Mouse (Mus musculus): ENCODE data around the gene Gm14401.
"Not testable (repeated sequence)": the region's sequence is repeated elsewhere in the genome, so short reads cannot be mapped to it uniquely, and the experiment has no call there.

Gm14401 gene

GRCm38 (mm10) chr2:177073432-177074423 is at the start of gene Gm14401:
TSS of gene Gm14401 (plus strand) at chr2:177074320.
- DNase-seq = peak in 1 of 2 experiments; percentile 1

GRCm38 (mm10) chr2:177072807-177073206 is 1.3 kb upstream of the Gm14401 start:
- DNase-seq = peak in 1 of 2 experiments; percentile 2

- not testable (repeated sequence) for DNase-seq
Observed at GRCm38 (mm10) chr2:177075015-177075414, 895 bp downstream of the Gm14401 start.

- not testable (repeated sequence) for DNase-seq
Observed at GRCm38 (mm10) chr2:177079866-177080265, 5.7 kb downstream of the Gm14401 start.

GRCm38 (mm10) chr2:177109086-177109485 is 35.0 kb downstream of the Gm14401 start:
- not testable (repeated sequence) for DNase-seq

- not testable (repeated sequence) for DNase-seq
Observed at GRCm38 (mm10) chr2:177129097-177129496, 55.0 kb downstream of the Gm14401 start.

All from kidney, postnatal 36 days (tissue).